Mouse (Mus musculus) kidney, adult 2 months (tissue): ENCODE measurements around the gene H2-Oa. TPM values are rescaled to one million over a fixed set of nuclear protein-coding genes. Genes with fewer than 3 reads are reported as not detected.
A peak's percentile ranks its signal among the peaks of the same experiment; 100 is the strongest.

Experiments used
- DNase-seq: peaks from one replicate; pipeline ENCODE4 v3.0.0; 2021
- H3K27ac ChIP-seq: fragments of 200-500 bp; 2 replicates; pipeline ENCODE4 v1.5.1; 2012; ENCODE audit warnings: low read depth, low read length, control low read depth, inconsistent platforms; ENCODE audit not compliant: insufficient read depth
- H3K27me3 ChIP-seq: fragments of 200-500 bp; replicated peaks from 2 replicates; pipeline ENCODE4 v1.6.1; 2012; ENCODE audit warnings: mild to moderate bottlenecking, moderate library complexity, low read length, inconsistent platforms; ENCODE audit not compliant: control insufficient read depth, insufficient read depth
- H3K36me3 ChIP-seq: fragments of 200-500 bp; 2 replicates; pipeline ENCODE4 v1.6.1; 2012; ENCODE audit warnings: mild to moderate bottlenecking, moderate library complexity, low read length, inconsistent platforms; ENCODE audit not compliant: control insufficient read depth, insufficient read depth
- H3K4me1 ChIP-seq: fragments of 200-500 bp; 2 replicates; pipeline ENCODE4 v1.6.1; 2011; ENCODE audit warnings: low read length; ENCODE audit not compliant: control insufficient read depth, insufficient read depth
- H3K4me3 ChIP-seq: fragments of 200-500 bp; 2 replicates; pipeline ENCODE4 v1.5.1; 2011; ENCODE audit warnings: mild to moderate bottlenecking, low read depth, low read length, control low read depth; ENCODE audit not compliant: insufficient read depth
- CTCF ChIP-seq: fragments of 200-500 bp; conservative IDR thresholded peaks from 2 replicates; pipeline ENCODE4 v1.5.1; 2011; ENCODE audit warnings: low read depth, mild to moderate bottlenecking, control low read depth, low read length, moderate library complexity, mixed read lengths; ENCODE audit not compliant: insufficient read depth, insufficient read length
- POLR2A ChIP-seq: fragments of 200-500 bp; IDR thresholded peaks from one replicate; pipeline ENCODE4 v1.6.1; 2011; ENCODE audit warnings: low read depth, low read length, control low read depth
- WGBS: fragments of 180-500 bp; shearing (Covaris S2); methylation state at CpG from one replicate; pipeline ENCODE4 v1.1.7; 2018; 5-methylcytosine and 5-hydroxymethylcytosine counted together
- polyA plus RNA-seq: library from polyadenylated mRNA; depleted of rRNA; stranded (reverse); fragments of >200 nt; gene quantifications from 2 replicates; pipeline ENCODE4 v1.2.3, GENCODE M21; 2012

H2-Oa gene
- polyA plus RNA-seq, 1 experiment: 8.5 TPM

- no peak for DNase-seq
- Histone ChIP-seq H3K4me3 (no peak overlapping the region), H3K4me1 (peaks cover 10% of the 10 kb centered on the region; the same call in 1 of the 2 replicates), H3K27ac (no peak overlapping the region), H3K36me3 (no peaks in the 10 kb centered on the region), H3K27me3 (no peaks in the 10 kb centered on the region)
- TF ChIP-seq CTCF (peak; percentile 34), POLR2A (no peak)
- 49% methylated on average over 13 of the region's 13 CpGs for WGBS
Measured at GRCm38 (mm10) chr17:34128264-34128937, 36.3 kb downstream of the H2-Oa start.

DNA sequence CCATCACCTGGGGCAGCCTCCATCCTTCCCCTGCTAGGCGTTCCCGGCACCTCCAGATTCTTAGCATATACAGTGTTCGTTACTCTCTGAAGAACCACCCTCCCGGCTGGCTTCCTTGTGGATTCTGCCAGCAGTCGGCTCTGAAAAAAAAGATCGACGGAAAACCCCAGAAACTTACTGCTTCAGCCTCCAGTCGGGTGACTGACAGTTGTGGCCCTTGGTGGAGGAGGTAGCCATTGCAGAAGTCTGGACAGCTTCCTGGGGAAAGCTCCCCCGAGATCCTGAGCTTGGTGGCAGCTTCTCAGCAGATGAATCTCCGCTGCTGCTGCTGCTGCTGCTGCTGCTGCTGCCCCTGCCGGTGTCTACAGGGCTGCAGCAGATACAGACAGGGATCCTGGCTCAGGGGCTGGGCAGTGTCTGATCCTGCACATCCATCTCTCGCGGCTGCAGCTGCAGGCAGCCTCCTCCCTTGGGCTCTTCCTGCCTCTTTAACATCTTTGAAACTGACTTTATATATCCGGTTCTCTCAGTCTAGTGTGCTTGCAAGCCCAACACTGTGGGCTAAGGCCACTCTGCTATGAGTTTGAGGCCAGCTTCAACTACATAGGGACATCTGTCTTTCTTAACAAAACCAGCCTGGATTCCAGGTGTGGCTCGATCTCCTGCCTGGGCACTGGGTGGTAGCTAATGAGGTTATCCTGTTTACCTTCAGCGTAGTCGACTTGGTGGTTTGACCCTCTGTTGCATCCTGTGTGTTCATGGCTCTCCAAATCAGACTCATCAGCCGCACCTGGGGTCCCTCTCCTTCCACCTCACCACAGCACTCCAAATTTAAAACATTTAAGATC lies 37.0 kb downstream of the H2-Oa start:
- DNase-seq: no peak
- 26% methylated on average over 18 of the region's 18 CpGs for WGBS
- Histone ChIP-seq H3K4me1 (peaks cover 10% of the 10 kb centered on the region; the same call in 1 of the 2 replicates), H3K27me3 (no peaks in the 10 kb centered on the region), H3K4me3 (no peak overlapping the region), H3K27ac (no peak overlapping the region), H3K36me3 (no peaks in the 10 kb centered on the region)
- TF ChIP-seq CTCF (no peak), POLR2A (no peak)

DNA sequence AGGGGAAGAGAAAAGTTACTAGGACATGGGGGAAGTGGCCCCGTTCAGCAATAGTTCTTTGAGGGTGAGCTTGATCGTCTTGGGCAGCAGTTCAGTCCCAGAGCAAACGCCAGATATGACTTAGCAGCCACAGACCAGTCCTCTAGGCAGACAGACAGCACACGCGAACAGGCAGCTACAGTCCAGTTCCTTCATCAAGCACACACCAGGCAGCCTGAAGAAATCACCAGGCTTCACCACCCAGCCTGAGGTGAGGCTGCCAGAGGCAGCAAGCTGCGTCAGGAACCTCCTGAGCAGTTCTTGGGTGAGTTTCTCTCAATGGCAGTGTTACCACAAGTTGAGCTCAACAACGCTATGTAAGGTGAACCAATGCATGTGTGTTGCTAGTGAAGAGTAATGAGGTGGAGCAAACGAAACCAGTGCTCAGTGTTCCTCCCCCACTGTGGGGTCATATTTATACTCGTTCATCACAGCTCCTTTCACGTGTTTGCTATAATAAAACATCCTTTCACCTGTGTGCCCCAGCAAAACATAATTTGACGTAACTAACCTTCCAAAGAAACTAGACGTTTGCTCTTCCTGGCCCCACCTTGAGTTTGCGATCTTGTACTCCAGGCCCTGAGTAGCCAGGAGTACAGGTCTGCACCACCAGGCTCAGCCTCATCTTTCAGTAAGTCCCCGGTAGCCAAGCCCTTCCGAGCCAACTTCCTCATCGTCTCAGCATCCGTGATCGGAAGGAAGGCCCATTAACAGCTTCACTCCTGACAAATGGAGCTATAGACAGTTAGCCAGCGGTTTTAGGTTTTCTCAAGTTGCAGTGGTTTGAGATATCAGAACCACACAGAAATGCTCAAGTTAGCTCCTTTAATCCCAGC lies 38.2 kb downstream of the H2-Oa start:
- Histone ChIP-seq H3K27me3 (no peaks in the 10 kb centered on the region), H3K4me3 (no peak overlapping the region), H3K27ac (no peak overlapping the region), H3K36me3 (no peaks in the 10 kb centered on the region), H3K4me1 (peaks cover 10% of the 10 kb centered on the region; the same call in 1 of the 2 replicates)
- 46% methylated on average over 19 of the region's 19 CpGs for WGBS
- DNase-seq: no peak
- no peak for TF ChIP-seq CTCF

- WGBS: 79% methylated on average over 7 of the region's 7 CpGs
Measured at GRCm38 (mm10) chr17:34131911-34132310, 39.8 kb downstream of the H2-Oa start.

DNA sequence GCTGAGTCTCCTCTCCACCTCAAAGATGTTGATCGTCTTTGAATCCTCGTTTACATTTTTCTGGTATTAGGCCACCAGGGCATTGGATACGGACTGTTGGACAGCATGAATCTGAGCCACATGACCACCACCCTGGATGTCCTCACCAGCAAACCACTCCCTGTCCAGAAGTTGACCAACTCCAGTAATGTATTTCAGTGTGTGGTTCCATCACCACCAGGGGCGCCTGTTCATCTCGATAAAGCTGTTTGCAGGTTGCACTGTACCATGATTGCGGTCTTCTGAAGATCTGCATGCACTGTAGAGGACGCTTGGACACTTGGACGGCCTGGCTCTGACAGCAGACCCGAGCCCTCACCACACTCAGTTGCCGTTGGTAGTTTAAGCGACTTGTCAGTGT lies 41.1 kb downstream of the H2-Oa start:
- no peaks in the 10 kb centered on the region for H3K4me1 ChIP-seq
- no peak for DNase-seq
- TF ChIP-seq POLR2A (no peak), CTCF (no peak; the same call in 1 of the 2 replicates)
- no peak overlapping the region for H3K4me3 ChIP-seq
- WGBS: 65% methylated on average over 11 of the region's 11 CpGs
- H3K27me3 ChIP-seq: no peaks in the 10 kb centered on the region
- H3K27ac ChIP-seq: no peak overlapping the region
- no peaks in the 10 kb centered on the region for H3K36me3 ChIP-seq

More at GRCm38 (mm10) chr17:34131911-34132310, 39.8 kb downstream of the H2-Oa start:
- TF ChIP-seq CTCF (no peak), POLR2A (no peak)
- no peak overlapping the region for H3K27ac ChIP-seq
- no peaks in the 10 kb centered on the region for H3K27me3 ChIP-seq
- peaks cover 8% of the 10 kb centered on the region; the same call in 1 of the 2 replicates for H3K4me1 ChIP-seq
- DNase-seq: no peak
- no peaks in the 10 kb centered on the region for H3K36me3 ChIP-seq
- no peak overlapping the region for H3K4me3 ChIP-seq

DNA sequence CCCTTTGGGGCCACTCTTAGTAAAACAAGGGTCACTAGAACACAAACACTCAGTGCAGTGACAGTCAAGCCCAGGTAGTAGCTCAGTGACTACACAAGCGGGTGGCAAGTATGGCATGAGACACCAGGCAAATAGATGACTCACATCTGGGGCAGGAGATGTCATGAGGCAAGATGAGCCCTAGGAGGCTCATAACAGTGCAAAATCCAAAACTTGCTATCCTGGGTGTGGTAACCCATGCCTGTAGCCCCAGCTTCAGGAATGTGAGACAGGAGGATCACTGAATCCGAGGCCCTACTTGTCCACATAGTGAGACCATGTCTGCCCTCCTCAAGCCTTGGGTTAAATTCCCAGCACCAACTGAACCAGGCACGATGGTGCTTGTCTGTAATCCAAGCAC lies 42.3 kb downstream of the H2-Oa start:
- H3K36me3 ChIP-seq: no peaks in the 10 kb centered on the region

More for the DNA sequence above, 42.3 kb downstream of the H2-Oa start:
- WGBS: 82% methylated on average over 3 of the region's 3 CpGs
- no peak for TF ChIP-seq POLR2A
- no peak for TF ChIP-seq CTCF
- no peaks in the 10 kb centered on the region for H3K4me1 ChIP-seq
- H3K27me3 ChIP-seq: no peaks in the 10 kb centered on the region
- no peak overlapping the region for H3K4me3 ChIP-seq
- H3K27ac ChIP-seq: no peak overlapping the region
- no peak for DNase-seq
